Mouse (Mus musculus): ENCODE measurements around the gene Tenm4. TPM values are rescaled to one million over a fixed set of nuclear protein-coding genes. Genes with fewer than 3 reads are reported as not detected.

Tenm4 gene
- polyA plus RNA-seq, 1 experiment from 2014 or later: 52.7 TPM

GRCm38 (mm10) chr7:96510396-96510795 lies 339.4 kb downstream of the Tenm4 start:
- no peak for ATAC-seq (replicated peaks)
- H3K4me3 ChIP-seq: no peak overlapping the region
- no peak overlapping the region for H3K27ac ChIP-seq

GRCm38 (mm10) chr7:96511018-96511609 lies 340.1 kb downstream of the Tenm4 start:
- H3K27ac ChIP-seq: no peak overlapping the region
- WGBS: 88% methylated on average over 7 of the region's 7 CpGs

More at GRCm38 (mm10) chr7:96510396-96510795, 339.4 kb downstream of the Tenm4 start:
- Histone ChIP-seq H3K36me3 (replicated peaks) (no peaks in the 10 kb centered on the region), H3K27me3 (replicated peaks) (no peaks in the 10 kb centered on the region), H3K4me2 (no peak overlapping the region), H3K4me1 (peaks cover 21% of the 10 kb centered on the region), H3K9me3 (no peaks in the 10 kb centered on the region), H3K9ac (no peak overlapping the region)
- WGBS: 93% methylated on average over 5 of the region's 5 CpGs

DNA sequence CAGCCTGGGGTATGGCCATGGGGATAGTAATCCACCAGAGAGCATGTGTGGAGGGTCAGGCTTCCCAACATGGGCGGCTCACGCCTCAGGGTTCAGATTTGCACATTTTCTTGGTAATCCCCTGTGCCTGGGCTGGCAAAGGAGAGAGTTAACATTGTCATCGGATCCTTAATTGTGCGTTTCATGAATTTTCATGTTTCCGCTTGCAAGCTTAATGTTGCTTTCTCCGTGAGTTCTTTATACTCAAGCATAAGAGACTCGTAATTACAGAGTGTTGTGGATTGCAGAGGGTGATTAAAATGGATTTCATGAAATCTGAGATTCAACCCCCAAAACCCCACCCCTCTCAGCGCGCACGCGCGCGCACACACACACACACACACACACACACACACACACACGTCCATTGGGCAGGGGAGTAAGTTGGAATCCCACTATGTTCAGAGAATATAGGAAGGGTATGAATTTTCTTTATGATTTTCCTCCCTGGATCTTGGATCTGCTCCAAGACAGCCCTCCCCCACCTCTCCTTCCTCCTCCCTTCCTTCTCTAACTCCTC lies 341.0 kb downstream of the Tenm4 start:
- peaks cover 16% of the 10 kb centered on the region for H3K4me1 ChIP-seq
- ATAC-seq (replicated peaks): peak; percentile 62
- no peaks in the 10 kb centered on the region for H3K27me3 ChIP-seq (replicated peaks)
- no peak overlapping the region for H3K9ac ChIP-seq
- H3K36me3 ChIP-seq (replicated peaks): no peaks in the 10 kb centered on the region
- WGBS: 48% methylated on average over 14 of the region's 14 CpGs
- 0 out of 2 replicates have a peak overlapping the region, but pooled peaks have one; percentile 17 for H3K4me2 ChIP-seq
- H3K4me3 ChIP-seq: no peak overlapping the region
- H3K9me3 ChIP-seq: no peaks in the 10 kb centered on the region
- H3K27ac ChIP-seq: 0 out of 2 replicates have a peak overlapping the region, but pooled peaks have one; percentile 31

More at GRCm38 (mm10) chr7:96511018-96511609, 340.1 kb downstream of the Tenm4 start:
- Histone ChIP-seq H3K36me3 (replicated peaks) (no peaks in the 10 kb centered on the region), H3K9ac (no peak overlapping the region), H3K9me3 (no peaks in the 10 kb centered on the region), H3K27me3 (replicated peaks) (no peaks in the 10 kb centered on the region), H3K4me3 (no peak overlapping the region), H3K4me1 (peaks cover 16% of the 10 kb centered on the region), H3K4me2 (no peak overlapping the region)
- ATAC-seq (replicated peaks): no peak

DNA sequence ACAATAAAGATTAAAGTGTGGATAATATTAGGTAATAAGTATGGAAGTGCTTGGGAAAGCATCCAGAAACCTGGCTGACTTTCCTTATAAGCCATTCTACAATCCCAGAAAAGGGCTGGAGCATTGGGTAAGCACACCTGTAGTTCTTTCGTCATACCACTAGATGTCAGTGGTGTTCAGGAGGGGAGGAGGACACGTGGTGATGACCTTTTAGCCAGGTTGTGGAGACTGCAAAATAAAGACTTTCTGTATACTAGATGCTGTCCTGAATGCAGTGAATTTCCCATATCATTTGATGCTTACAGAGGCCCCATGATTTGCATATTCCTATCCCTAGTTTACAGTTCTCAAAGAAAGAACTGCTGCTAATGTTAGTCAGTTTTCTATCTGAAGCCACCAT lies 348.2 kb downstream of the Tenm4 start:
- no peaks in the 10 kb centered on the region for H3K36me3 ChIP-seq (replicated peaks)
- no peaks in the 10 kb centered on the region for H3K27me3 ChIP-seq (replicated peaks)
- H3K9me3 ChIP-seq: no peaks in the 10 kb centered on the region
- no peak overlapping the region for H3K4me2 ChIP-seq
- H3K4me1 ChIP-seq: no peaks in the 10 kb centered on the region
- no peak overlapping the region for H3K9ac ChIP-seq
- peak; percentile 28 for ATAC-seq (replicated peaks)
- no peak overlapping the region for H3K4me3 ChIP-seq
- no peak overlapping the region for H3K27ac ChIP-seq
- WGBS: 2% methylated on average over 2 of the region's 2 CpGs

DNA sequence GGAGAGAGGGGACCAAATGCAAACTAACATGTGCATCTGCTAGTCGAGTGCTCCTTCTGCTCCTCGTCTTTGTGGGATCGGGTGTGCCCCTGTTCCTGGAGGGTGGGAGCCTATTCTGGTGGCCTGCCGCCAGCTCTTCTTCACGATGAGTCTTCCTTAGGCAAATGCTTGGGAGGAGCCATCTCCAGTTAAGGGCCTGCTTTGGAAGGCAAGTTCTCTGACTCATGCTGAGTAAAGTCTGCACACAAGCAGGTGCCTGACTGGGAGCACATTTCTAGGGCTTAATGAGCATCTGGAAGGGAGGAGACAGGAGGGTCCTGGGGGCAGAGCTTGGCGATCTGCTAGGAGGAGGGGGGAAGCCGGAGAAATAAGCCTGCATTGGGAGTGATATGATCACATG lies 350.9 kb downstream of the Tenm4 start:
- Histone ChIP-seq H3K36me3 (replicated peaks) (no peaks in the 10 kb centered on the region), H3K9ac (no peak overlapping the region), H3K4me3 (no peak overlapping the region), H3K9me3 (no peaks in the 10 kb centered on the region), H3K27me3 (replicated peaks) (no peaks in the 10 kb centered on the region), H3K4me2 (no peak overlapping the region), H3K27ac (no peak overlapping the region), H3K4me1 (no peaks in the 10 kb centered on the region)
- no peak for ATAC-seq (replicated peaks)
- WGBS: 69% methylated on average over 7 of the region's 7 CpGs

GRCm38 (mm10) chr7:96523673-96524072 lies 352.6 kb downstream of the Tenm4 start:
- Histone ChIP-seq H3K4me1 (no peaks in the 10 kb centered on the region), H3K9ac (no peak overlapping the region), H3K4me3 (no peak overlapping the region), H3K27me3 (replicated peaks) (no peaks in the 10 kb centered on the region), H3K4me2 (no peak overlapping the region), H3K27ac (no peak overlapping the region), H3K36me3 (replicated peaks) (no peaks in the 10 kb centered on the region), H3K9me3 (no peaks in the 10 kb centered on the region)
- 88% methylated on average over 2 of the region's 2 CpGs for WGBS
- ATAC-seq (replicated peaks): no peak

DNA sequence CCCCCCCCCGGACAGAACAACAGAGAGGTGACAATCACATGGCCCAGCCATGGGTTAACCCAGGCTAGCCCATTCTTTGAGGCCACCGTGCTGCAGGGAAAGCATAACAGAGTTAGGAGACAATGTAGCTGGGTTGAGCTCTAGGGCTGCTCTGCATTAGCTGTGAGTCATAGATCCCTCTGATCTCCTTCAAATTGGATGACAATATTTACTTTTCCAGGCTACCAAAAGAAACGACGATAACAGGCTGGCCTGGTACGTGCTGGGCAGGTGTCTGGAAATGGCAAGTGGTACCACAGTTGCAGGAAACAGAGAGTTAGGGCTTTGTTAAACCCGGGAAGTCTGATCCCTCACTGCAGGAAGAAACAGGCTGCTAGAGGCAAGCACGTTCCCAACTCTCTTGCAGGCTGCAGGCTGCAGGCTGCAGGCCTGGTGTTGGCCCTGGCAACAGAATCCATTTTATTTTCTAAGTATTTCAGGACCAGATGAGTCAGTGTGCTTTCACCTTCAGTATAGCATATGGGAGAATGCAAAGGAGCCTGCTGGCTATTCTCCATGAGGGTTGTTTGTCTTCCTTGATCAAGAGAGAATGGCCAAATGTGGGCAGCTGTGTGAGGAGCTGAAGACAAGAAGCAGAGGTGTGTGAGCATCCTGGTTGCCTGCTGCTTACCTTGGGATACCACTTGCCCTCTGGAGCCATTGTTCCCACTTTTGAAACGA lies 353.6 kb downstream of the Tenm4 start:
- Histone ChIP-seq H3K4me2 (no peak overlapping the region), H3K4me1 (no peaks in the 10 kb centered on the region), H3K36me3 (replicated peaks) (no peaks in the 10 kb centered on the region), H3K9ac (no peak overlapping the region), H3K4me3 (no peak overlapping the region), H3K27ac (no peak overlapping the region), H3K9me3 (no peaks in the 10 kb centered on the region), H3K27me3 (replicated peaks) (no peaks in the 10 kb centered on the region)
- WGBS: 72% methylated on average over 8 of the region's 8 CpGs
- ATAC-seq (replicated peaks): no peak

GRCm38 (mm10) chr7:96525344-96525743 lies 354.3 kb downstream of the Tenm4 start:
- ATAC-seq (replicated peaks): no peak
- no peaks in the 10 kb centered on the region for H3K4me1 ChIP-seq

DNA sequence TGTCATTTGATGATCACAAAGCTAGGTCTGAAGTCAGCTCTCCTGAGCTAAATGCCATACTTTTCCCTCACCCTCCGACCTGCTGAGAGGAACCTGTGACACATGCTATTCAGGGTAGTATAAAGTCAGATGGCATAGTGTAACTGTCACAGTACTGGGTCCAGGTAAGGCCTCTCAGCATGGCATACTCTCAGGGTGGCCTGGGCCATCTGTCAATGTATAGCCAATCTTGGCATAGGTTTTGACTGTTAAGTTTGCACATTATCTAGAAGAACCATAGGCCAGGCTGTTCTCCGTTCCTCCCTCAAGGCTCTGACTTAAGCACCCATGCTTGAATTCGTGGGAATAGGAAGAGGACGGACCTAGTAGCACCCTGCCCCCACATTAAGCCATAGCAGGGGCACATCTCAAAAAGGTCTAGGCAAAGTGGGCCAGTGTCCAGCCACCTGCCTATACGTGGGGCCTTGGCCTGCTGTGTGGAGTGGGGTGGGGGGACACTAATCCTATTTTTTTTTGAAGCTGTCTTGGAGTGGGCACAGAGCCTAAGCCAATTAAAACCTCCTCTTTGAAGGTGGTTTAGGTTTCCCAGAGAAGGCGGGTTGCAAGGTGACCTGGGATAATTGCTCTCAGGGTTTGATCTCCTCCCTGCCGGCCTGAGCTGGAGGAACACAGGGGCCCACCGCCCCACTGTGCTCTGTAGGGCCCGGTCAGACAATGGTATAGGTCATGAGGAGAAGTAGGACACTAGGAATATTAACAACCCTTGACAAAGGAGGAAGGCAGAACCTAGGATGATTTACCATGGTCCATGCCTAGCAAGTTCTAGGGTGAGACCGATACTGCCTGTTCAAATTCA lies 359.8 kb downstream of the Tenm4 start:
- 44% methylated on average over 10 of the region's 10 CpGs for WGBS
- Histone ChIP-seq H3K27me3 (replicated peaks) (no peaks in the 10 kb centered on the region), H3K27ac (no peak overlapping the region), H3K9me3 (no peaks in the 10 kb centered on the region), H3K4me3 (no peak overlapping the region), H3K36me3 (replicated peaks) (no peaks in the 10 kb centered on the region), H3K4me1 (no peaks in the 10 kb centered on the region), H3K4me2 (no peak overlapping the region), H3K9ac (no peak overlapping the region)
- no peak for ATAC-seq (replicated peaks)

More at GRCm38 (mm10) chr7:96525344-96525743, 354.3 kb downstream of the Tenm4 start:
- Histone ChIP-seq H3K36me3 (replicated peaks) (no peaks in the 10 kb centered on the region), H3K9me3 (no peaks in the 10 kb centered on the region), H3K4me3 (no peak overlapping the region), H3K4me2 (no peak overlapping the region), H3K27ac (no peak overlapping the region), H3K9ac (no peak overlapping the region), H3K27me3 (replicated peaks) (no peaks in the 10 kb centered on the region)
- WGBS: 83% methylated on average over 1 of the region's 1 CpGs

- H3K36me3 ChIP-seq (replicated peaks): no peaks in the 10 kb centered on the region
- H3K4me2 ChIP-seq: no peak overlapping the region
- 56% methylated on average over 5 of the region's 5 CpGs for WGBS
- H3K4me1 ChIP-seq: no peaks in the 10 kb centered on the region; the same call in 1 of the 2 replicates
- no peak overlapping the region for H3K9ac ChIP-seq
- H3K27me3 ChIP-seq (replicated peaks): no peaks in the 10 kb centered on the region
- no peaks in the 10 kb centered on the region for H3K9me3 ChIP-seq
- ATAC-seq (replicated peaks): no peak
- H3K27ac ChIP-seq: no peak overlapping the region
- no peak overlapping the region for H3K4me3 ChIP-seq
These were observed 361.1 kb downstream of the Tenm4 start for GRCm38 (mm10) chr7:96531954-96532737.

DNA sequence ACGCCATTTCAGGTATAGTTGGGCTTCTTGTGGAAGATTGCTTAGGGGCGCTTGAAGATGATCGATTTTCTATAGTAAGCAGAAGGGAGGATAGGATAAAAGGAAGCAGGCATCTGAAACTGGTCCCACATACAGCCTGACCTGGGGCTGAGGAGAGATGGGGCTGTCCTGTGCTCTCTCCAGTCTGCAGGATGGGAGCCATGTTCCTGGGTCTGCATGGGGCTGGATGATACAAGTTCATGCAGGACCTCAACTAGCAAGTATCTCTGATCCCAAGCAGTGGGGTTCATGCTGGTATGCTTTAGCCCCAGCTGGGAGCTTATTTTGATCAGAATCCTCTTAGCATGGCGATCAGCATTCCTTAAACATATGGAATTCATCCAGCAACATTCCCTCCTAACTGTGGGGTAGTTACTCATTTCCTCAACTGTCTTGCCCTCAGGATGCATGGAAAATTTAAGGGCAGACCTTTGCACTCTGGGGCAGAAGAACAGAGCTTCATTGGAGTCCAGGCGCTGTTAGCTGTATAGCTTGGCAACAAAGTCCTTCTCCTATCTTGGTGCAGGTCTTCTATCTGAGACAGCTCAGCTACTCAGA lies 361.9 kb downstream of the Tenm4 start:
- no peak overlapping the region for H3K9ac ChIP-seq
- 84% methylated on average over 5 of the region's 5 CpGs for WGBS
- no peaks in the 10 kb centered on the region; the same call in 1 of the 2 replicates for H3K4me1 ChIP-seq
- no peaks in the 10 kb centered on the region for H3K9me3 ChIP-seq
- H3K4me2 ChIP-seq: no peak overlapping the region
- no peak overlapping the region for H3K27ac ChIP-seq
- no peak for ATAC-seq (replicated peaks)
- no peak overlapping the region for H3K4me3 ChIP-seq
- H3K27me3 ChIP-seq (replicated peaks): no peaks in the 10 kb centered on the region
- H3K36me3 ChIP-seq (replicated peaks): no peaks in the 10 kb centered on the region

All from midbrain, embryonic 15.5 days (tissue).